Mouse (Mus musculus): Measurements from ENCODE around the gene Gm9789. TPM values are rescaled to one million over a fixed set of nuclear protein-coding genes. Genes with fewer than 3 reads are reported as not detected.

The Gm9789 gene
- not detected for total RNA-seq (2023)

GRCm38 (mm10) chr16:89157652-89158051 is at the start of gene Gm9789:
Gm9789 (plus strand) TSS chr16:89157952.

GRCm38 (mm10) chr16:89140551-89140950 is 17.2 kb upstream of the Gm9789 start, which contains the start of gene Gm6358:
Gm6358 (plus strand) TSS chr16:89140851.

GRCm38 (mm10) chr16:89150786-89151185 is 7.0 kb upstream of the Gm9789 start, which contains the start of gene Gm10061:
Gm10061 (plus strand) TSS chr16:89151086.

GRCm38 (mm10) chr16:89169190-89169589 is 11.4 kb downstream of the Gm9789 start, which contains the start of gene Gm7735:
Gm7735 (plus strand) TSS chr16:89169490.

GRCm38 (mm10) chr16:89174435-89174834 is 16.7 kb downstream of the Gm9789 start, which contains the start of gene 1110057P08Rik:
1110057P08Rik (plus strand) TSS chr16:89174735.

GRCm38 (mm10) chr16:89205561-89205960 is 47.8 kb downstream of the Gm9789 start, which contains the start of gene Krtap20-2:
Krtap20-2 (plus strand) TSS chr16:89205861.

Other genes starting within 250 kb of the Gm9789 start
- gene Krtap19-9b, start 225.7 kb upstream of the Gm9789 start, total RNA-seq (2023) = not detected
- gene Krtap16-3, start 195.1 kb upstream of the Gm9789 start, total RNA-seq (2023) = not detected
- gene Krtap22-2, start 147.2 kb upstream of the Gm9789 start, total RNA-seq (2023) = not detected
- gene Gm10229, start 142.7 kb upstream of the Gm9789 start, total RNA-seq (2023) = not detected
- not detected for gene Krtap6-1, start 126.3 kb upstream of the Gm9789 start, total RNA-seq (2023)
- gene Gm10228, start 116.5 kb upstream of the Gm9789 start, total RNA-seq (2023) = not detected
- gene Krtap6-5, start 110.1 kb upstream of the Gm9789 start, total RNA-seq (2023) = not detected
- gene 1110025L11Rik, start 94.0 kb upstream of the Gm9789 start, total RNA-seq (2023) = not detected
- gene Krtap6-3, start 73.9 kb upstream of the Gm9789 start, total RNA-seq (2023) = not detected
- gene Gm6358, start 17.1 kb upstream of the Gm9789 start, total RNA-seq (2023) = not detected
- not detected for gene Gm10061, start 6.9 kb upstream of the Gm9789 start, total RNA-seq (2023)
- not detected for gene Gm7735, start 11.5 kb downstream of the Gm9789 start, total RNA-seq (2023)
- not detected for gene 1110057P08Rik, start 16.8 kb downstream of the Gm9789 start, total RNA-seq (2023)
- gene Krtap20-2, start 47.9 kb downstream of the Gm9789 start, total RNA-seq (2023) = not detected
- gene Krtap21-1, start 245.9 kb downstream of the Gm9789 start, total RNA-seq (2023) = not detected

Data from CD8-positive naive resting alpha-beta T cell, adult 57 days (primary cell).